Mouse (Mus musculus): ENCODE measurements at regions not wholly inside any gene's neighbourhood (a gene's known extent, or its start where the extent isn't known, plus 50 kb on each side); places are given as distances from the start of the nearest gene placed in this dataset.

DNA sequence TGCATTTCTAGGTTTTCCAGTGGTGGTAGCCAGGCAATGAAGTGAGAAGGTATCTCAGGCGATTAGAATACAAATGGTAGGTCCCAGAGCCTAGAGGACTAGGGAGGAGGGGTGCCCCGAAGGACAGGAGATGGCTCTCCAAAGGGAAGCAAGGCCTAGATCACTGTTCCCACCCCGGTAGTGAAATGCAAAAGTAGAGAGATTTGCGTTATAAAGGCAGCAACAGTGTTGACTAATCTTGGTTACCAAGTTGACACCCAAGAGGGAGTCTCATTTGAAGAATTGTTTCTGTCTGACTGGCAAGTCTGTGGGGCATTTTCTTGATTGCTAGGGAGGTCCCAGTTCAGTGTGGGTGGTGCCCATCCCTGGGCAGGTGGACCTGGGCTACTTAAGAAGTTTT lies 278.8 kb downstream of the Diras2 start:
- TF ChIP-seq BHLHE40 (IDR thresholded peaks at IDR 0.05; ENCODE audit: borderline replicate concordance, low read depth, low read length) (no peak), CTCF (IDR thresholded peaks at IDR 0.05 in 2 of 3, conservative IDR thresholded peaks at IDR 0.05 in 1 of 3; ENCODE audit: control insufficient read depth in 1 of 3, insufficient read depth in 1 of 3, low read depth in 2 of 3, low read length in 3 of 3, poor library complexity in 1 of 3, severe bottlenecking in 1 of 3) (no peak), CHD1 (IDR thresholded peaks at IDR 0.05; ENCODE audit: low read depth, low read length) (no peak), EP300 (IDR thresholded peaks at IDR 0.05; ENCODE audit: low read depth in 1 of 2, low read length in 2 of 2) (no peak), POLR2A (IDR thresholded peaks at IDR 0.05; ENCODE audit: control insufficient read depth in 1 of 2, insufficient read depth in 1 of 2, low read depth in 1 of 2, low read length in 2 of 2, poor library complexity in 1 of 2) (no peak), USF1 (IDR thresholded peaks at IDR 0.05; ENCODE audit: low read depth, low read length) (no peak), POLR2AphosphoS5 (IDR thresholded peaks at IDR 0.05; ENCODE audit: borderline replicate concordance, low read depth, low read length) (no peak), SMC3 (IDR thresholded peaks at IDR 0.05; ENCODE audit: low read depth, low read length) (no peak), CHD2 (IDR thresholded peaks at IDR 0.05; ENCODE audit: low read length) (no peak), TCF12 (IDR thresholded peaks at IDR 0.05; ENCODE audit: low read depth, low read length) (no peak)

All from MEL (cell line).